Mouse (Mus musculus) kidney, postnatal 4 days (tissue): ENCODE measurements around the gene Aven.
A peak's percentile ranks its signal among the peaks of the same experiment; 100 is the strongest.

ENCODE experiments used
- DNase-seq, 2 experiments: peaks; one replicate each; pipeline ENCODE4 v3.0.0; 2021; ENCODE audit warnings: mixed read lengths in 2 of 2

Aven gene

GRCm38 (mm10) chr2:112491629-112492028 is 1.1 kb upstream of the Aven start:
- DNase-seq, result no peak

GRCm38 (mm10) chr2:112492431-112492855 is 321 bp upstream of the Aven start:
- no peak for DNase-seq

DNA sequence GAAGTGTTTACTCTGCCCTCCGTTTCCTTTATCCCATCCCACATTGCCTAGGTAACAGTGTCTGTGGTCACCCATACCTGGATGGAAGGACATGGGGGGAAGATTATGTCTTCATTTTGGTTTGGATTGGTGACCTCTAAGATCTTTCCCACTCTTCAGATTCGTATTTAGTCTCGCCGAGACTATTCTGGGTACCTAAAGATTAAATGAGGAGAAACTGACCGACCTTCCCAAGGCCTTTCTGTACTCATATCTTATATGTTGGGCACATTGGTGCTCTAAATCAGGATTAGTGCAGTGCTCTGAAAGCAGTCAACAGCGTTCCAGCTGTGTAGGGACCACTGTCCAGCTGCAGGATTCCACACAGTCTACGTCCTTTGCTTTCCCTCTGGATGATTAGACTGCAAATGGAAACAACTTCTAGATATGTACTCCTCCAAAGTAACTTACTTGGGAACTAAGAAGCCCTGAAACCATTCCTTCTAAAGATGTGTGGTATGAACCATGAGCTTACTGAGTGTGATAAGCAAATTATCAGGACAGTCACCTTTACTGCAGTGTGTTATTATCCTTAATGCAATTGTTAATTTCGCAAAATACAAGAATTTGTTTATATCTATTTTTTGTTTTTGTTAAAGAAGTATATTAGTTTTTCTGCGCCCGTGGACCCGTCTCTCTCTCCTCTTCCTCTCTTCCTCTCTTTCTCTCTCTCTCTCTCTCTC is 936 bp downstream of the Aven start:
- DNase-seq, result peak; percentile 7 to 23

DNA sequence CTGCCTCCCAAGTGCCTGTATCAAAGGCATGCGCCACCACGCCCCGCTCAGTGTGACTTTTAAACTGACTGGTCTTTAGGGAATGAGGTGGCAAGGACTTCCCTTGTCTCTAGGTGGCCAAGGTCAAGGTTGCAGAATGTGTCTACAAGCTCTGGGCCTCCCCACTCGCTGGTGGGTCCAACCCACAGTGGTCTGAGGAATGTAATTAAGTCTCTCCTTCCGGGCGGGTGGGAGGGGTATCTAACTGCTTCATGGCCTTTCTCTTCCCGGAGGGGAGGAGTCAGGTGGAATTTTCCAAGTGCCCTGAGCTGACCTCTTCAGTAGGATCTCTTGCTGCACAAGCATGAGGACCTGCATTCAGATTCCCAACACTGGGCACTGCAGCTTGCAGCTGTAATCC is 5.1 kb downstream of the Aven start:
- peak; percentile 7 to 29 for DNase-seq

DNA sequence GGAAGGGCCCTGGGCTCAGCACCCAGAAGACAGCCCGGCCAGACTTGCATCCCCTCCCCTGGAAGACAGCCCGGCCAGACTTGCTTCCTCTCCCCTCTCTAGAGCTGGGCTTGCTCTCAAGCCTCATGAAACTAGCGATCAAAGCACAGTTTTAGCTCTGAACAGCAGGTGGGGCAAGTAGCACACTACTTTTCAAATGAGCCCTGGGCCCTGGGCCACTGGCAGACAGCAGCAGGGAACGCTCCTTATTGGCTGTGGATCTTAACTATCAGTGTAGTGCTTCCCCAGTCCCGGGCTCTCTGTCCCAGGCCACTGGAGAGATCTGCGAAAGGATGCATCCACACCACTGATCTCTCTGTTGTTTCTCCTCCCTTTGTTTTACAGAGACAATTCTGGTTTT is 8.4 kb downstream of the Aven start:
- peak; percentile 77 to 85 for DNase-seq

DNA sequence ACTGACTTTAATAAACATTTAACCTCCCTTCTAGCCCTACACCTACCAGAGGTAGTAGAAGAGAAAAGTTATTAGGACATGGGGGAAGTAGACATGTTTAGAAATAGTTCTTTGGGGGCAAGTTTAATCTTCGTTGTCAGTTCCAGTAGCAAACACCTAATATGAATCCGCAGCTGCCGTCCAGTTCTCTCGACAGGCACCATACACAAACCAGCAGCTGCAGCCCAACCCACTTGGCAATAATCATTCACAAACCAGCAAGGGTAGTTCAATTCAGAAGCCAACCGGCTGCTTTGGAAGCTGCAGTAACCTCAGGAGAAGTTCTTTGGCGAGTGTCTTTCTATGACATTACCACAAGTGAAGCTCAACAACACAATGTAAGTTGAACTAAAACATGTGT is 11.2 kb downstream of the Aven start:
- DNase-seq, result no peak

- DNase-seq, result no peak
Measured at GRCm38 (mm10) chr2:112506841-112507435, 14.2 kb downstream of the Aven start.

- DNase-seq, result no peak
Measured at GRCm38 (mm10) chr2:112507444-112507843, 14.7 kb downstream of the Aven start.

DNA sequence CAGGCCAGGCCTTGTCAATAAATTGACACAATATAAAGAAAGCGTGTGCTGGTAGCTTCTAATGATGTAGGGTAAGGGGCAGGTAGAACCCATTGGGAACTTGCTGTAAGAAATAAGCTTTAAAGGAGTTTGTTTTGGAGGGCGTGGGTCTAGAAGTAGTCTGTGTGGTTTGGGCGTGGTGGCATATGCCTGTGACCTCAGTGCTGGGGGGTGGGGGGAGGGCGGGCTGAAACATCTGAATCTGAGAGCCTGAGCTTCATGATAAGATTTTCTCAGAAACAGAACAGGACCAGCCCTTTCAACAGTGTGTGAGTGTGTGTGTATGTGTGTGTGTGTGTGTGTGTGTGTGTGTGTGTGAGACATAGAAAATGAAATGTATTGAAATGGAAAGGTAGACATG is 17.4 kb downstream of the Aven start:
- no peak for DNase-seq

GRCm38 (mm10) chr2:112513036-112513435 is 20.3 kb downstream of the Aven start:
- no peak for DNase-seq

DNA sequence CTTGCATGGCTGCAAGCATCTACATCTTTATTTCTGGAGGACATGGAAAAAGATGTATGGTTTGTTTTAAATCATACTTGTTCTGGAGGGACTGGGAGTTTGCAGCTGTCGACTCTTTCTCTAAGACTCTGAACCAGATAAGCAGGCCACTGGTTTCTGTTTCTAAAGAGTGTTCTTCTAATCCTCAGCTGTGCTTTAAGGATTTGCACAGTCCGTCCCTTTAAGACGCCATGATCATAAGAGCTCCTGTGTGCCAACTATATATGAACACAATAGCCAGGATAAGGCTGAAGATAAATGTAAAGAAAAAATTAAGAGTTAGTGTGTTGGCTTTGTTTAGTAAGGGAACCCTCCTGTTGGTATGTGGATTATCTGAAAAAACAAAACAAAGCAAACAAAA is 24.0 kb downstream of the Aven start:
- no peak for DNase-seq

- DNase-seq, result no peak
Measured at GRCm38 (mm10) chr2:112517218-112517617, 24.5 kb downstream of the Aven start.

DNA sequence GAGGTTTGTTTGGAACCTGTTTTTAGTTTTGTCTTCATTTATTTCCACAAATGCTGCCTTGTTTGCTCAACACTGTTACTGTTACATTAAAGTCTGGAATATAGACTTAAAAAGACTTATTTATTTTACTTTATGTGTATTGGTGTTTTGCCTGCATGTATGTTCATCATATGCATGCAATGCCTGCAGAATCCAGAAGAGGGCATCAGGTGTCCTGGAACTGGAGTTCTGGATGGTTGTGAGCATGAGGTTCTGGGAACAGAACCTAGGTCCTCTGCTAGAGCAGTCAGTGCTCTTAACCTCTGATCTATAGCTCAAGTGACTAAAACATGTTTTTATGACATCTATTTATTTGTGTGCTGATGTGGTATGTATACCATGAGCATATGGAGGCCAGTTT is 25.8 kb downstream of the Aven start:
- no peak for DNase-seq

GRCm38 (mm10) chr2:112520526-112521482 is 28.0 kb downstream of the Aven start:
- no peak for DNase-seq

DNA sequence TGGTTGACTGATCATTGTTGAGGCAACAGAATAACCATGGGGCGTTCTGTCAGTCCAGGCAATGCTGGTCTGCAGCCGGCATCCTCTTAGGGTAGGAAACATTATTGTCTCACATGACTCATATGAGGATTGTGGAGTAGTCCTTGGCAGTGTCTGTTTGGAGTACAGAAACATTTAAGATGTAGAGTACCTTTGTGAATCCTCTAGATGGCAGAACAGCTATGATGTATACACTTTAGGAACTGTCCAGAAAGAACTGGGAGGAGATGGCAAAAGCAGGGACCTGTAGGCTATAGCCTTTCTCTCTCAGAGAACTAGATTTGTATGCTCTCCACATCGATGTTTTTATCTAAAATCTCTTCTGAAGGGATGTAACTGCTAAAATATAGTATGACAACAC is 34.2 kb downstream of the Aven start:
- DNase-seq, result no peak

DNA sequence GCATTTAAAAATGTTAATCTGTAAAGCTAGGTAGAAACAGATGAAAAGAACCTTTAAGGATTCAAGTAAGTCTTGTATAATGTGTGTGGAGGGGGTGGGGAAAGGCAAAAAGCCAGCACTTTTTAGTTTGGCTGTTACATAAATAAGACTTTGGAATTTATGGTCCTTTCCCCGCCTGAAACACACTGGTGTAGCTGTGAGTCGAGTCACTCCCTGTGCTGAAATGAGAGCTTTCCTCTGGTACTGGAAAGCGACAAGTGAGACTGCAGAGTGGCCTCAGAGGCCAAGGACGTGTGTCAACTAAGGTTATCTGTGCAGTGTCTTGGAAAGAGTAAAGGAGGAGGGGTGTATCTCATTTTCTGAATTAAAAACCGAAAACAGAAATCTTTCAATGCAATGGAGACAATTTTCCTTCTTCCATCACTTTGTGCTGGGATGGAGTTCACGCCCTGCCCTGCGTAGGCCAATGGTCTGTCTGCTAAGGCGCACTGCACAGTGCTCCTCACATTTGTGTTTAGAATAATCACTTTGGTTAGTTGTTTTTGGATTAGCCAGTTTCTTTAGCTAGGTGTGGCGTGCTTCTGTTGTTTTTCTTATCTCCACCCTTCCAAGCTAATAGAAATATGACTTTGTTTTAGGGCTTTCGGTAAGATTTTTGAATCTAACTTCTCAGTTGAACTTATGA is 40.2 kb downstream of the Aven start:
- DNase-seq, result no peak

GRCm38 (mm10) chr2:112534677-112535222 is 42.0 kb downstream of the Aven start:
- peak; percentile 5 to 10 for DNase-seq

GRCm38 (mm10) chr2:112538783-112539182 is 46.0 kb downstream of the Aven start:
- peak in 1 of 2 experiments; percentile 7 for DNase-seq

DNA sequence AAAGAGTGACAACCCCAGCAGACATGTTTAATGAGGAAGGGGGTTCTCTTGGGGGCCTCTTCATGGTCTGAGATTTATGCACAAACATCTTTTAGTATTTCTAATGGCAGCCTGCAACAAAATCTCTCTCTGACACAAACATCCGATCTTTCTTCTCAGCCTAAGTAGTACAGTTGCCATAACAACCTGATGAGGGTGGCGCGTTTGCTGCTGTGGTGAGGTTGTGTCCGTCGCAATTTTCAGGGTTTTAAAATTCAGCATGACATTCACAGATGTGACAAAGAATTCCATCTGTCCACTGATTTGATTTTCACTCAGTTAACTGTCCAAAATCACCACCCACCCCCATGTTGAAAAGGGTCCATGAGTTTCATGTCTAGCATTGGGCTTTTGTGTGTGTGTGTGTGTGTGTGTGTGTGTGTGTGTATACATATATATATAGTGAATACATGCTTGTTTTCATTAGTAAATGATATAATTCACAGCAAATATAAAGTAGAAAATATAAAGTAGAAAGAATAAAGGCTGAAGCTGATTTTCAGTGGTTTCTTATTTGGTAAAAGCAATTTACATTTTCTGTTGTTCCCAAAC is 49.0 kb downstream of the Aven start:
- DNase-seq, result no peak

DNA sequence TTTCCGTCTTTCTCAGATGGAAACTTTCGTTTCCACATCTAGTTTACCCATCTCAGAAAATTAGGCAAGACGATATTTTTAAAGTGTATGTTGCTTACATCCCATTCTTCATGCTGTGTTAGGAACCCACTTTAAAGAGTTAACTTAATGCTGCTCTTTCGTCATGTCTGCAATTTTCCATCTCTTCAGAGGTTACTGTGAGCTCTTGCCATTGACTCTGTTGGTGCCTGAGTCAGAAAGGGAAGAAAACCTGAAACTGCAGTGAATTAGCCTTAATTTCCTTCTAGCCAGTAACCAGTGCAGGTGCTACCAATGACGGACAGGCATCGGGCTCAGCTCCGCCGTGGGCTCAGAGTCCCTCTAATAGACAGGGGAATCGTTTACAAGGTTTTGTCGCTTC is 63.8 kb downstream of the Aven start:
- no peak for DNase-seq

DNA sequence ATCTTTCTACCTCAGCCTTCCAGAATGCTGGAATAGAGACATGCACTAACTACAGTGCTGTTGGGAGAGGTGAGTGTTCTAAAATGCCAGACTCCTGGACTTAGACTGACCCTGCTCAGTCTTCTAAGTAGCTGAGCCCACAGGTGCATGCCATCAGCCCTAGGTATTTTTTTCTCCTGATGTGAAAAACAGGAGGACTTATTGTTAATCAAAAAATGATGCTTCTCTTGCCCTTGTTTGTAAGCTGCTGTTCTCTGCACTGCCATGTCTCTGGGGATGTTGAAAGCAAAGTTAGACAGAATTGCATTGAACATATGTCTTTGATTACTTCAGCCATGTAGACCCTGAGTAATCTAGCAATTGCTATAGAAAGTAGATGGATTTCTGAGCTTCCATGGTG is 64.7 kb downstream of the Aven start:
- no peak for DNase-seq

- DNase-seq, result no peak
Measured at GRCm38 (mm10) chr2:112561549-112561948, 68.8 kb downstream of the Aven start.
